Mouse (Mus musculus) retina, postnatal 7 days (tissue): Measurements from ENCODE around the gene Foxd1.
A peak's percentile ranks its signal among the peaks of the same experiment; 100 is the strongest.

Experiments used
- DNase-seq: peaks from one replicate; pipeline ENCODE4 v3.0.0-alpha.2; 2012; ENCODE audit warnings: low read depth, low spot score

The Foxd1 gene

DNA sequence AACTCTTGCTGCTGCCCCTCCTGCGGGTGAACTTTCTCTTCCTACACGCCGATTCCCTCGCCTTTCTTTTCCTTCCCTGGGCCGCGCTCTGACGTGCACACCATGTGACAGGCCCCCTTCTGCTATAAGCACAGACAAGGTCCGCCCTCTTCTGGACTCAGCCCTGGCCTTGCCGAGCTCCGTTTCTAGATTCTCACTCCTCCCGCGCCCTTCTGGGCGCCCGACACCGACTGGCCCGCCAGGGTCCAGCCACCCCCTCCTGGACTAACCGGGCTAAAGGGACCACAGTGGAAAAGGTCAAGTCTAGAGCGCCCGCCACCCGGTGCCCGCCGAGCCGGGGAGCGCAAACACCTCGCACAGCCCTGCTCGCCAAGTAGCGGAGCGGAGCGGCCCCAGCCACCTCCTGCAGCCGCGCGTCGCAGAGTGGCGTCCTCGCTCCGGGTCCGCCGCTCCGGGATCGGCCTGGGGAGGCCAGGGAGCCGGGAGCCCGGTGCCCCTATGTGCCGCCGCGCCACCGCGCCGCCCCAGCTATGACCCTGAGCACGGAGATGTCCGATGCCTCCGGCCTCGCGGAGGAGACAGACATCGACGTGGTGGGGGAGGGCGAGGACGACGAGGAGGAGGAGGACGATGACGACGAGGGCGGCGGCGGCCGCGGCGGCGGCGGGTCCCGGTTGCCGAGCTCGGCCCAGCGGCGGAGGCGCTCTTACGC lies at the start of gene Foxd1:
Foxd1 (plus strand) TSS at position 153 of the 712 bp plus-strand sequence.
- DNase-seq, result no peak

- no peak for DNase-seq
Measured at GRCm38 (mm10) chr13:98305257-98305656, 48.8 kb upstream of the Foxd1 start.

DNA sequence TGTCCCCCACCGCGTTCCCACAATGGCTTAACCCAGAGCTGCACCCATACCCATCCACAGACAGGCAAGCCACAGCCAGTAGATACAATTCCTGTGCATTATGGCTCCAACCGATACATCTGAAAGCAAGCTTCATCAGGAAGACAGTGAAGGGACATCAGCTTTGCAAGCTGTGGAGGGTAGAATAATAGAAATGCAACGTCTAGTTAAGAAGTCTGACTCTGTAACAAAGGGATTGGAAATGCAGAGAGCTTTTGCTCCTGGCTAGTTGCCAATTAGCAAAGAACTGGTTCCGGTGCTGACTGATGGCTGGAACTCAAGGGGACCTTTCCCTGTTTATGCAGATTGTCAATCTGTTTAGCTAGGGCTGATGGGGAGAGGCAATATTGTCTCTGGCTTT lies 47.6 kb upstream of the Foxd1 start:
- DNase-seq, result no peak

- no peak for DNase-seq
Measured at GRCm38 (mm10) chr13:98306852-98307475, 47.1 kb upstream of the Foxd1 start.

DNA sequence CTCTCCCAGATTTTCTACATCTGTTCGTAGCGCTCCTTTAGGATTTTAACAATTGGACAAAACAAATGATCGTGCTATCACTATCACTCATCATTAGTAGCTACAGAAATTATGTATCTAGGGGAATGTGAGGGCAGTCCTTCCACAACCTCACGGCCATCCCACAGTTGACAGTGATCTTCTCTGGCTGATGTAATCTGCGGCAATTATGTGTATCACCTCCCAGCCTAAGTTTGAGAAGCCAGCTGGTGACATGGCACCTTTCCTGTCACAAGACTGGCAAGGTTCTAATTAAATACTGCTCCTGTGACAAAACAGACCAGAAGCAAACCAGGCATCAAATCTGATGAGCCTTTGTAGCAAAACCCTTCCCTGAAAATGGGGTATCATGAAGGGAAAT lies 46.0 kb upstream of the Foxd1 start:
- DNase-seq, result no peak

- DNase-seq, result no peak
Measured at GRCm38 (mm10) chr13:98308724-98309123, 45.3 kb upstream of the Foxd1 start.

GRCm38 (mm10) chr13:98311597-98311996 lies 42.4 kb upstream of the Foxd1 start:
- DNase-seq, result no peak

DNA sequence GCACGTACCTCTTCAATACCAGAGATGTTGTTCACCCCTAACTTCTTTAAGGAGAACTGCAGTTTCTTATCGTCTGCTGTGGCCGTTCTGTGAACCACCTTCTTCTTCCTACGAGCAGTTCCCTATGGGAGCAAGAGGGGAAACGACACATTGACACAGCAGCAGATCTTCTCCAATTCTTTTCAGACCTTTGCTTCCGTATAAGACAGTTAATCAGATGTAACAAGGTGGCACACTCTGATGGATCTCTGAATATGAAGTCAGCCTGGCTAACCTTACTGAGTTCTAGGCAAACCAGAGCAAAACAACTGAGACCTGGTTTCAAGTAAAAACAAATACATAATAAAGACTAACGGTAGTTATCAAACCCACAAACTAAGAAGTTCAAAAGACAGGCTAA lies 40.4 kb upstream of the Foxd1 start:
- no peak for DNase-seq

DNA sequence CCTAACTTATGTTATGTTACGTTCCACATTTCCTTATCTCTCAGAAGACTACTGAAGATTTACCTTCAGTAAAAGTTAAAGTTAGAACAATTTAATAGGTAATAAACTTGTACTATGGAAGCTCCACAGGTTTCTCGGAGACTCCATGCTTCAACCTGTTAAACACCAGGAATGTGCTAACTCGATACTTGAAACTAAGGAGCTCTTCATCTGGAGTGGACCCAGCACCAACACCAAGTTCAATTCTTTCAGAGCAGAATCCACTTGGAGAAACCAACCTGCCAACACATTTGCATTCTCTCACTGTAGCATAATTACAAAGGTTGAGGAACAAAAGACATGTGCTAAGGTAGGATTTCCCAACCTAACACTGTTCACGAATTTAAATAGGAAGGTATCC lies 38.9 kb upstream of the Foxd1 start:
- no peak for DNase-seq

GRCm38 (mm10) chr13:98316140-98316479 lies 37.9 kb upstream of the Foxd1 start:
- DNase-seq, result no peak

DNA sequence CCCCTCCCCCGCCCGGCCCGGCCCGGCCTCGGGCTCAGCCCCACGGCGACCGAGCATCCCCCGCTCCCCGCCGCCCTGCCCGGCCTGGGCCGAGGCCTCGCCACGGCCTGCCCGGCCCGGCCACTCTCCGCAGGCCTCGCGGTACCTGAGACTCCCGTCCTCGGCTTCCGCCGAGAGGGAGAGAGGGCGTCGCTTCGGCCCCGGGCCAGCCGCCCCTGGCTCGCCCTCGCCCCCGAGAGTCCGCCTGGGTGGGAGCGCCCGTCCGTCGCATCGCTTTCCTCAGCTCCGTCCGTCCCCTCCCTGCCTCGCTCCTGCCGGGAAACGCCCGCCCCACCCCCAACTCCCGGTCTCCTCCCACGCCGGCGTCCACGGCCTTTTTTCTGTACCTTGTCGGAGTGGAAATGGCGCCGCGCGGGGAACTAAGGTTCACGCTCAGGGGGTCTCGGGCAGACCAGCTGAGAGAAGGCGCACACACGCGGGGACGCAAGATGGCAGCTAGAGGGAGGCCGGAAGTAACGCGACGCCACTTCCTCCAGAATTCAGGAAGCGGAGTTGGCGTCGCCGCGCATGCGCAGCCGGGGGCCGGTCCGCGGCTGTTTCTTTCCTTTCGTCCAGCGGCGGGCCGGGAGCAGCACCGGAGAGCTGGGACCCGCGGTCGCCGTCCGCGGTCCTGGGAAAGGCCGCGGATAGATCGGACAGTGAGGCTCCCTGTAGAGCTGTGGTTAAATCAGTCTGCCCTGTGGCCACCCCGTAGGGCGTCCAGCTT lies 37.4 kb upstream of the Foxd1 start, which contains the start of gene Btf3:
Btf3 (minus strand) TSS at position 527 of the 766 bp plus-strand sequence.
- peak; percentile 93 for DNase-seq

DNA sequence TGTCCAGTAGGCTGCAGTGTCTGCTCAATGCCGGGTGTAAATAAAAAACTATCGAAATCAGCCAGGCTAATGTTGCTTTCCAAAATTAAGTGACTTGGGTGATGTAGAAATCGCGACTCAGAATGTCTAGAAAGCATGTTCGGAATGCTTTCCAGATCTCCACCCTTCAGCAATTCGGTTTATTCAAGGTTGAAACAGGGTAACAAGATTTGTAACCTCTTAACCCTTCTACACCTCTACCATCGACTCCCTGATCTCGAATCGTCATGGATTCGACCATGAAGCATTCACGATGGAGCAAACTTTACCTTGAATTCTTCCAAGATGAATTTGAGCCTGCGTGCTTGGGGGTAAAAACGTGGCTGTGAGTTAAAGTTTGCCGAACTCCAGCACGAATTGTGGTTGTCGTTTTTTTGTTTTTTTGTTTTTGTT lies 36.8 kb upstream of the Foxd1 start:
- DNase-seq, result no peak

DNA sequence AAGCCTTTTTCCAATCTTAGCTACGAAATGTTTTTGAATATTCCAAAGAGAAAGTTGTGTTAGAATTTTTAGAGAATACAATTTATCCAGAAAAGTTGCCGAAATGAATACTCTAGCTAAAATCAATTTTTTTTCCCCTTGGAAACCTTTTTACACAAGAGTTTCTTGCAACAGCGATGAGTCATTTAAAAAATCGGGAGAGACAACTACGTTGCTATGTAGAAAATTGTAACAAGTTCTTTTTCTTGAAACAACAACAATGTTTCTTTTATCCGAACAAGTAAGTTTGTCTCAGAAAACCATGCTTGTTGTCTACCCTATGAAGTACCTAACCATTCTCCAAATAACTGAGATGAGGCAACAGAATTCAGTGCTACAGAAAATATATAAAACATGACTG lies 36.1 kb upstream of the Foxd1 start:
- no peak for DNase-seq

GRCm38 (mm10) chr13:98325034-98325433 lies 29.0 kb upstream of the Foxd1 start:
- no peak for DNase-seq

DNA sequence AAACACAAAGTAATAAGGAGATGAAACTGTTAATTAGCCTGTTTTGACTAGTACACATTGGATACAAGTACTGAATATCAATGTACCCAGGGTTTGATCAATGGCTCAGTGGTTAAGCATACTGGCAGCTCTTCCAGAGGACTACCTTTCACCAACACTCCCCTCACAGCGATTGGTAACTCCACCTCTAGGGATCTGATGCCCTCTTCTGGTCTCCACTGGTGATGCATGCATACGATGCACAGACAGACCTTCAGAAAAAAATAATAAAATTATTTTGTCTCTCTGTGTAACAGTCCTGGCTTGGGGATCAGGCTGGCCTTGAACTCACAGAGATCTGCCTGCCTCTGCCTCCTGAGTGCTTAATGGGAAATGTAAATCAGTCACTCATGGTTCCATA lies 21.9 kb upstream of the Foxd1 start:
- DNase-seq, result no peak

DNA sequence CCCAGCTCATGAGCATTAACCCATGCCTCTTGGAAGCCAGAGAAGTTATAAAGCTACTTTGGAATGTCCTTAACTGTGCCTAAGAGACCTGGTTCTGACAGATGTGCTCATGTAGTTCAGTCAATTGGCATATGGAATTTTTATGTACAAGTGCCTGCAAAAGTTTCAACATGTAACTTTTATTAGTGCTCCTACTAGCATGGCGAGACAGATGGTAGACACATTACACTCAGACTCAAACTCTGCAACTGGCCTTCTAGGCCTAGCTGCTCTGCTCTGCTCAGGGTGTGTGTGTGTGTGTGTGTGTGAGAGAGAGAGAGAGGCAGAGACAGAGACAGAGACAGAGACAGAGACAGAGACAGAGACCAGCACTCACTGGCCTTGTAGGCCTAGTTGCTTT lies 17.8 kb upstream of the Foxd1 start:
- no peak for DNase-seq

GRCm38 (mm10) chr13:98340506-98340905 lies 13.5 kb upstream of the Foxd1 start:
- DNase-seq, result no peak

DNA sequence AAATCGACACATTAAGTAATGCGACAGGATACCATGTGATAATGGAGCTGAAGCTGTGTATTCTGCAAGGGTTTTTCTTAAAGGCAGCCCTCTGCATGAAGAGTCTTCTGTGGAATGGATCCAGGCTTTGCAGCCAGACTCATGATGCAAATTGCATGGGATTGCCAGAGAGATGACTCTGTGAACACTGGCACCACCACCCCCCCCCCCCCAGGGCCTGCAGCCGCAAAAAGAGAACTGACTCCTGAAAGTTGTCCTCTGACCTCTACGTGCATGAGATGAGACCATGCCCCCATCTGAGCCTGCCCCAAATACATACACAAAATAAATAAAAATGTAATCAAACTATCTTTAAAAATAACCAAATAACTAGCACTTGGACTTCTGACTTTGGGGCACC lies 4.6 kb upstream of the Foxd1 start:
- no peak for DNase-seq

GRCm38 (mm10) chr13:98351527-98351926 lies 2.5 kb upstream of the Foxd1 start:
- DNase-seq, result no peak

- DNase-seq, result no peak
Measured at GRCm38 (mm10) chr13:98352381-98352975, 1.6 kb upstream of the Foxd1 start.

DNA sequence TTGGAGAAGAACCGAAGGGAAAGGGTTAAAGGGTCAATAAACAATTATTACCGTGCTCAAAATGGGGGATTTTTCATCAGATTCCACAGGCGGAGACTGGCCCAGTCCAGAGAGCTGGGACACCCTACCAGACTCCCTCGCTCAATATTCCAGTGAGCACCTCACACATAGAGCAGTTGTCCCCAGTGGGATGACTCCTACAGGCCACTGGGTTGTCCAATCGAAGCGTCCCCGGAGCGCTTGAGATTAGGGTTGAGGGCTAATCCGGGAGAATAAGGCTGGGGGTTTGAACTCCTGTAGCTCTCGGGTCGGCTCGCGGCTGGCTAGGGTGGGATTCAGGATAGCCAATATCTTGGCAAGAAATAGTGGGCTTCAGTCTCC lies 343 bp upstream of the Foxd1 start:
- no peak for DNase-seq

DNA sequence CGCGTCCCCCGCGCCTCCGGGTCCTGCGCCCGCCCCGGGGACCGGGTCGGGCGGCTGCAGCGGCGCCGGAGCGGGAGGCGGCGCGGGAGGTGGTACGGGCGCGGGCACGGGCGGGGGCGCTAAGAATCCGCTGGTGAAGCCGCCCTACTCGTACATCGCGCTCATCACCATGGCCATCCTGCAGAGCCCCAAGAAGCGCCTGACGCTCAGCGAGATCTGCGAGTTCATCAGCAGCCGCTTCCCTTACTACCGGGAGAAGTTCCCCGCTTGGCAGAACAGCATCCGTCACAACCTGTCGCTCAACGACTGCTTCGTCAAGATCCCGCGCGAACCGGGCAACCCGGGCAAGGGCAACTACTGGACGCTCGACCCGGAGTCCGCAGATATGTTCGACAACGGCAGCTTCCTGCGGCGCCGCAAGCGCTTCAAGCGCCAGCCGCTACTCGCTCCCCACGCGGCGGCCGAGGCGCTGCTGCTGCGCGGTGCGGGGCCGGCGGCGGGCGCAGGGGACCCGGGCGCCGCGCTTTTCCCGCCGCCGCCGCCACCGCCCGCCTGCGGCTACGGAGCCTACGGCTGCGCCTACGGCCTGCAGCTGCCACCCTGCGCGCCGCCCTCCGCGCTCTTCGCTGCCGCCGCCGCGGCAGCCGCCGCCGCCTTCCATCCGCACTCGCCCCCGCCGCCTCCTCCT lies 973 bp downstream of the Foxd1 start:
- DNase-seq, result no peak
